Mouse (Mus musculus): ENCODE data around the gene Cox7a2l.

- TF ChIP-seq POLR2A (IDR thresholded peaks at IDR 0.05; ENCODE audit: extremely low read depth, insufficient read depth, low read length) = no peak
- TF ChIP-seq CTCF (IDR thresholded peaks at IDR 0.05; ENCODE audit: extremely low read depth, insufficient read depth, low read length) = no peak
Measured at GRCm38 (mm10) chr17:83564119-83564820, 47.1 kb upstream of the Cox7a2l start.
